Mouse (Mus musculus): Measurements from ENCODE around the gene Inka2.

The Inka2 gene

GRCm38 (mm10) chr3:105704031-105705008 lies at the start of gene Inka2:
Gene Inka2 (plus strand): TSS chr3:105704599.
- DNase-seq (ENCODE audit: low spot score) = peak; percentile 36

- DNase-seq (ENCODE audit: low spot score) = no peak
Measured at GRCm38 (mm10) chr3:105655031-105655585, 49.3 kb upstream of the Inka2 start.

- no peak for DNase-seq (ENCODE audit: low spot score)
Measured at GRCm38 (mm10) chr3:105660530-105660929, 43.9 kb upstream of the Inka2 start.

GRCm38 (mm10) chr3:105663043-105663442 lies 41.4 kb upstream of the Inka2 start:
- DNase-seq (ENCODE audit: low spot score) = no peak

- DNase-seq (ENCODE audit: low spot score) = no peak
Measured at GRCm38 (mm10) chr3:105665105-105665765, 39.2 kb upstream of the Inka2 start.

GRCm38 (mm10) chr3:105666996-105667523 lies 37.3 kb upstream of the Inka2 start:
- no peak for DNase-seq (ENCODE audit: low spot score)

- DNase-seq (ENCODE audit: low spot score) = no peak
Measured at GRCm38 (mm10) chr3:105668161-105668560, 36.2 kb upstream of the Inka2 start.

GRCm38 (mm10) chr3:105669776-105670175 lies 34.6 kb upstream of the Inka2 start:
- no peak for DNase-seq (ENCODE audit: low spot score)

GRCm38 (mm10) chr3:105670801-105671200 lies 33.6 kb upstream of the Inka2 start:
- DNase-seq (ENCODE audit: low spot score) = no peak

- DNase-seq (ENCODE audit: low spot score) = peak; percentile 56
Measured at GRCm38 (mm10) chr3:105674595-105675218, 29.7 kb upstream of the Inka2 start.

- no peak for DNase-seq (ENCODE audit: low spot score)
Measured at GRCm38 (mm10) chr3:105675932-105676331, 28.5 kb upstream of the Inka2 start.

GRCm38 (mm10) chr3:105680346-105680745 lies 24.1 kb upstream of the Inka2 start:
- DNase-seq (ENCODE audit: low spot score) = no peak

- DNase-seq (ENCODE audit: low spot score) = no peak
Measured at GRCm38 (mm10) chr3:105686394-105687323, 17.7 kb upstream of the Inka2 start.

- peak; percentile 87 for DNase-seq (ENCODE audit: low spot score)
Measured at GRCm38 (mm10) chr3:105687324-105688060, 16.9 kb upstream of the Inka2 start, which contains the start of gene Ddx20. Gene Ddx20 (minus strand): TSS chr3:105687574.

- DNase-seq (ENCODE audit: low spot score) = no peak
Measured at GRCm38 (mm10) chr3:105688536-105688935, 15.9 kb upstream of the Inka2 start.

GRCm38 (mm10) chr3:105693327-105694080 lies 10.9 kb upstream of the Inka2 start:
- no peak for DNase-seq (ENCODE audit: low spot score)

- DNase-seq (ENCODE audit: low spot score) = no peak
Measured at GRCm38 (mm10) chr3:105695476-105696386, 8.7 kb upstream of the Inka2 start.

All from ovary, postnatal 14 days (tissue).